Mouse (Mus musculus): ENCODE data around the gene Nicn1. TPM values are rescaled to one million over a fixed set of nuclear protein-coding genes. Genes with fewer than 3 reads are reported as not detected.
A peak's percentile ranks its signal among the peaks of the same experiment; 100 is the strongest.

The Nicn1 gene
- polyA plus RNA-seq, 1 experiment from 2014 or later: 38.9 TPM

DNA sequence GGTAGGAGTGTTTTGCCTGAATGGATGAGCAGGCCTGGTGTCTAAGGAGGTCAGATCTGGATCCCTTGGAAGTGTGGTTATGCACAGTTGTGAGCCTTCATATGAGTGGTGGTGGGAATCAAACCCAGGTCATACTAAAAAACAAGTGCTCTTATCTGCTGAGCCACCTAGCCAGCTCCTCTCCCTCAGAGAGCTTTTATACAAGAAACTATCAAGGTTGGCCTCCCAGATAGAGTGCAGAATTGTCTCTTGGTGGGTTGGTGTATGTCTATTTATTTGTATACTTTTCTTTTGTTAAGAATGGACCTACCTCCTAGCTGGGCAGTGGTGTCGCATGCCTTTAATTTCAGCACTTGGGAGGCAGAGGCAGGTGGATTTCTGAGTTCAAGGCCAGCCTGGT lies 53.6 kb downstream of the Nicn1 start:
- no peak for DNase-seq (ENCODE audit: low spot score)
- H3K36me3 ChIP-seq (ENCODE audit: control insufficient read depth, insufficient read depth, low read length): no peaks in the 10 kb centered on the region
- H3K4me1 ChIP-seq (replicated peaks; ENCODE audit: control insufficient read depth, insufficient read depth, low read length): peaks cover 22% of the 10 kb centered on the region; the same call in 1 of the 2 replicates
- no peak for ATAC-seq (replicated peaks; ENCODE audit: low FRiP score, low TSS enrichment, low read depth)
- H3K4me3 ChIP-seq (ENCODE audit: low read depth, low read length): no peak overlapping the region
- peak overlapping the region; percentile 70; the same call in 1 of the 2 replicates for H3K27ac ChIP-seq (ENCODE audit: low read depth)
- no peak overlapping the region for H3K9ac ChIP-seq (ENCODE audit: low read length)
- H3K9me3 ChIP-seq (ENCODE audit: control insufficient read depth, low read length): no peaks in the 10 kb centered on the region
- no peaks in the 10 kb centered on the region for H3K27me3 ChIP-seq (replicated peaks; ENCODE audit: control insufficient read depth, insufficient read depth, low read length)
- no peak overlapping the region for H3K4me2 ChIP-seq (ENCODE audit: low read length)
- WGBS: 91% methylated on average over 1 of the region's 1 CpGs

DNA sequence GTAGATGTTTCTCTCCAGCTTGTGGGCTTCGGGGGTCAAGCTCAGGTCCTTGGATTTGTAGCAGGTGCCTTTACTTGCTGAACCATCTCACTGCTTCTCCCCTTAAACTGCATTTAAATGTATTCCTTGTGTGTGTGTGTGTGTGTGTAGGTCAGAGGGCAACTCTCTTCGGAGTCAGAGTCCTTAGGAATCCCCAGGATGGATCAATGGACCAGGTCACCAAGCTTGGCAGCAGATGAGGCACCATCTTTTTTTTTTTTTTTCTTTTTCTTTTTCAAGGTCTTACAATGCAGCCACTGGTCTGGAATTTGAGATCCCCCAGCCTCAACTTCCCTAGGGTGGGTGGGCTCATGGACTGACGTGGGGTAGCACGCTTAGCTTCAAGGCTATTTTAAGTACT lies 54.2 kb downstream of the Nicn1 start:
- no peak overlapping the region for H3K27ac ChIP-seq (ENCODE audit: low read depth)
- H3K36me3 ChIP-seq (ENCODE audit: control insufficient read depth, insufficient read depth, low read length): no peaks in the 10 kb centered on the region
- no peaks in the 10 kb centered on the region for H3K27me3 ChIP-seq (replicated peaks; ENCODE audit: control insufficient read depth, insufficient read depth, low read length)
- H3K9ac ChIP-seq (ENCODE audit: low read length): no peak overlapping the region
- H3K4me1 ChIP-seq (replicated peaks; ENCODE audit: control insufficient read depth, insufficient read depth, low read length): peaks cover 25% of the 10 kb centered on the region; the same call in 1 of the 2 replicates
- no peaks in the 10 kb centered on the region for H3K9me3 ChIP-seq (ENCODE audit: control insufficient read depth, low read length)
- H3K4me3 ChIP-seq (ENCODE audit: low read depth, low read length): no peak overlapping the region
- no peak for ATAC-seq (replicated peaks; ENCODE audit: low FRiP score, low TSS enrichment, low read depth)
- WGBS: 84% methylated on average over 4 of the region's 4 CpGs
- H3K4me2 ChIP-seq (ENCODE audit: low read length): no peak overlapping the region
- no peak for DNase-seq (ENCODE audit: low spot score)

Other genes with a start within 250 kb of the Nicn1 start
- gene Gmppb, start 241.2 kb upstream of the Nicn1 start, polyA plus RNA-seq (2014; fragmentation: Nextera tagmentation; extraction: Ambion mirVana): 29.1 and 33.5 TPM in 2 replicates
- gene Amigo3, start 237.3 kb upstream of the Nicn1 start, polyA plus RNA-seq (2014; fragmentation: Nextera tagmentation; extraction: Ambion mirVana): 2.5 and 2.7 TPM in 2 replicates
- 0.17 and 0.78 TPM in 2 replicates for gene Mst1, start 210.0 kb upstream of the Nicn1 start, polyA plus RNA-seq (2014; fragmentation: Nextera tagmentation; extraction: Ambion mirVana)
- 30.7 and 33.2 TPM in 2 replicates for gene Rnf123, start 207.1 kb upstream of the Nicn1 start, polyA plus RNA-seq (2014; fragmentation: Nextera tagmentation; extraction: Ambion mirVana)
- gene Apeh, start 195.8 kb upstream of the Nicn1 start, polyA plus RNA-seq (2014; fragmentation: Nextera tagmentation; extraction: Ambion mirVana): 57.7 and 61.1 TPM in 2 replicates
- gene Bsn, start 100.0 kb upstream of the Nicn1 start, polyA plus RNA-seq (2014; fragmentation: Nextera tagmentation; extraction: Ambion mirVana): 4.1 and 4.6 TPM in 2 replicates
- gene Dag1, start 26.5 kb upstream of the Nicn1 start, polyA plus RNA-seq (2014; fragmentation: Nextera tagmentation; extraction: Ambion mirVana): 71.7 and 75.6 TPM in 2 replicates
- gene Amt, start 6.4 kb downstream of the Nicn1 start, polyA plus RNA-seq (2014; fragmentation: Nextera tagmentation; extraction: Ambion mirVana): 23.0 and 24.2 TPM in 2 replicates
- 281 and 309 TPM in 2 replicates for gene Rhoa, start 15.7 kb downstream of the Nicn1 start, polyA plus RNA-seq (2014; fragmentation: Nextera tagmentation; extraction: Ambion mirVana)
- gene Tcta, start 15.7 kb downstream of the Nicn1 start, polyA plus RNA-seq (2014; fragmentation: Nextera tagmentation; extraction: Ambion mirVana): 27.5 and 30.4 TPM in 2 replicates
- gene Gpx1, start 48.5 kb downstream of the Nicn1 start, polyA plus RNA-seq (2014; fragmentation: Nextera tagmentation; extraction: Ambion mirVana): 760 and 815 TPM in 2 replicates
- gene Usp4, start 57.4 kb downstream of the Nicn1 start, polyA plus RNA-seq (2014; fragmentation: Nextera tagmentation; extraction: Ambion mirVana): 103 and 114 TPM in 2 replicates
- gene 1700102P08Rik, start 102.4 kb downstream of the Nicn1 start, polyA plus RNA-seq (2014; fragmentation: Nextera tagmentation; extraction: Ambion mirVana): 0.55 and 0.66 TPM in 2 replicates
- 1.5 and 1.7 TPM in 2 replicates for gene Ccdc36, start 138.1 kb downstream of the Nicn1 start, polyA plus RNA-seq (2014; fragmentation: Nextera tagmentation; extraction: Ambion mirVana)
- not detected in 2 replicates for gene BC048562, start 146.1 kb downstream of the Nicn1 start, polyA plus RNA-seq (2014; fragmentation: Nextera tagmentation; extraction: Ambion mirVana)
- gene Ccdc71, start 170.1 kb downstream of the Nicn1 start, polyA plus RNA-seq (2014; fragmentation: Nextera tagmentation; extraction: Ambion mirVana): 43.9 and 49.7 TPM in 2 replicates
- 59.9 and 60.7 TPM in 2 replicates for gene Klhdc8b, start 171.2 kb downstream of the Nicn1 start, polyA plus RNA-seq (2014; fragmentation: Nextera tagmentation; extraction: Ambion mirVana)
- gene Lamb2, start 189.3 kb downstream of the Nicn1 start, polyA plus RNA-seq (2014; fragmentation: Nextera tagmentation; extraction: Ambion mirVana): 32.3 and 33.7 TPM in 2 replicates
- 51.6 and 53.5 TPM in 2 replicates for gene Usp19, start 200.2 kb downstream of the Nicn1 start, polyA plus RNA-seq (2014; fragmentation: Nextera tagmentation; extraction: Ambion mirVana)
- gene Qars, start 217.3 kb downstream of the Nicn1 start, polyA plus RNA-seq (2014; fragmentation: Nextera tagmentation; extraction: Ambion mirVana): 119 and 128 TPM in 2 replicates
- gene Qrich1, start 226.4 kb downstream of the Nicn1 start, polyA plus RNA-seq (2014; fragmentation: Nextera tagmentation; extraction: Ambion mirVana): 122 and 133 TPM in 2 replicates

All from intestine, embryonic 14.5 days (tissue).